Mouse (Mus musculus): ENCODE results near the gene Endod1. TPM values are rescaled to one million over a fixed set of nuclear protein-coding genes. Genes with fewer than 3 reads are reported as not detected.

Gene Endod1
- total RNA-seq, 4 experiments from 2014 or later, result 72.9 to 94.9 (median 82.4) TPM

DNA sequence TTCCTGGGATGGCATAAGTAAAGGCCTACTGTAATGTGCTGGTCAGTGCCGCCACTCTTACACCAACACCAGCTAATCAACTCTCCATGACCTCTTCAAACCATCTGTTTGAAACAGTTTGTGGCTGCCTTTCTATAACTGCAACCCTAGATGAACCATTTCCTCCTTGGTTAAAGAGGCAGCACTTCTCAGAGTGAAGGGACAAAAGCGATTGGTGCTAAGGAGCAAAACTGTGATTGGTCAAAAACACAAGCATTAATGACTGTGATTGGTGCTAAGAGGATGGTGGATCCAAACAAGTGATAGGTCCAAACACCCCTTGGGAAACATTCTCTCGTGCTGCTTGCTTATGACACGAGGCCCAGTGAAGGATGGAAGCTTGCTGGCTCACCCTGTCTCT is 45.5 kb downstream of the Endod1 start:
- no peak for DNase-seq (ENCODE audit: low spot score in 2 of 2)

DNA sequence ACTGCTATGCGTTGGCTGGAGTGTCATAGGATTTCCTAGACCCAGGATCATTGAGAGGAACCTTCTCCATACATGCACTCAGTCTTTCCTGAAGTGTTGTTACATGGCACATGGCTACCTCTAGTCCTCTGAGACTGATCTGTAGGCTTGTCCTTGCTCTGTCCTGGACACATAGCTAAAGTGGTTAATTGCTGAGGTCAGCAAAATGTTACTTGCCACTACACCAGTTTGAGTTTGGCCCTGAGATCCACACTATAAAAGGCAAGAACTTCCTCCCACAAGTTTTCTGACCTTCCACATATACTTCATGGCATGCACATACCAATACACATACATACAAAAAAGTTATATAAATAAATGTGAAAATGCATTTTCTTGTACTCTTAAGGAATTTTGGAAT is 64.7 kb downstream of the Endod1 start:
- no peak for DNase-seq (ENCODE audit: low spot score in 2 of 2)

DNA sequence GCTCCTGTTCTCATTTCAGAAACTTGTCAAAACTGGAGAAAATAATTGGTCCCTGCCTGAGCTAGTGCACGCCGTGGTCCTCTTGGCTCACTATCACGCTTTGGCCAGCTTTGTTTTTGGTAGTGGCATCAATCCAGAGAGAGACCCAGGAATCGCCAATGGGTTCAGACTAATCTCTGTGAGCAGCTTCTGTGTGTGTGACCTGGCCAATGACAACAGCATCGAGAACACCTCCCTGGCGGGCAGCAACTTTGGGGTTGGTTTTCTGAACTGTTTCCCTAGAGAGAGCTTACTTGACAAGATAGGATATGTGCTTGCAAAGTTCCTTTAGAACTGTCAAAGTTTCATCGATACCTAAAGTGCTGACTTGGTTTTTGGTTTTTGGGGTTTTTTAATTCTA is 66.8 kb downstream of the Endod1 start:
- DNase-seq (ENCODE audit: low spot score in 2 of 2), result no peak

DNA sequence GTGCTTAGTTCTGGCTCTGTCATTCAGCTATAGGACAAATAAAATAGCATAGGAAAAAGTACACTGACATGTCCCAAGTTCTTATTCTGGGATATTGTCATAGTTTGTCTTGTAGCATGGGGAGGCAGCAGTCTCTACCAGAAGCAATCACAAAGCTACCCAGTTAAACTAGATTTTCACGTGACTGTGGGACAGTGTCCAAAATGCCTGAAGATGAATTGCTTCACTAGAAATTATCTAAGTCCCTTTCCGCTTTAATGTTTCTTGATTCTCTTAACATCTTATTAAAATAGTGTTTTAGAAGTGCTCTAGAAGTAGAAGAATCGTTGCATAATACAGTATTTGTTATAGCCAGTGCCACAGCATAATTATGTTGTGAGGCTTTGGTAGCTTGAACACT is 67.3 kb downstream of the Endod1 start:
- DNase-seq (ENCODE audit: low spot score in 2 of 2), result no peak

DNA sequence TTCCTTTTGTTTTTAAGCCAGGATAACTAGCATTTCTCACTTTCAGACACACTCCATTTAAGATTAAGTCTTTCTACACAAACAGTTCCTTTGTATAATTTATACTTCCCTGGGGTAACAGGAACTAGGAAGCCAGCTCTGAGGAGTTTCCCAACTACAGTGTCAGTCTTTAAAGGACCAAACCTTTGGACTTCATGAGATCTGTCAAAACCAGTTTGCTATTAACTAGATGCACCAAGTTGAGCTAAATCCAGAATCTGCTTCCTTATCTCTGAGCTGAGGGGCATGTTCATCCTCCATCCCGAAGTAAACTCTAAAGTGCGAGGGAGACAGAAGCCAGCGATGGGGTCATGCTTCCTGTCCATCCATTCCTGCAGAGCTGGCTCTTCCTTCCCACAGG is 74.0 kb downstream of the Endod1 start:
- no peak for DNase-seq (ENCODE audit: low spot score in 2 of 2)

DNA sequence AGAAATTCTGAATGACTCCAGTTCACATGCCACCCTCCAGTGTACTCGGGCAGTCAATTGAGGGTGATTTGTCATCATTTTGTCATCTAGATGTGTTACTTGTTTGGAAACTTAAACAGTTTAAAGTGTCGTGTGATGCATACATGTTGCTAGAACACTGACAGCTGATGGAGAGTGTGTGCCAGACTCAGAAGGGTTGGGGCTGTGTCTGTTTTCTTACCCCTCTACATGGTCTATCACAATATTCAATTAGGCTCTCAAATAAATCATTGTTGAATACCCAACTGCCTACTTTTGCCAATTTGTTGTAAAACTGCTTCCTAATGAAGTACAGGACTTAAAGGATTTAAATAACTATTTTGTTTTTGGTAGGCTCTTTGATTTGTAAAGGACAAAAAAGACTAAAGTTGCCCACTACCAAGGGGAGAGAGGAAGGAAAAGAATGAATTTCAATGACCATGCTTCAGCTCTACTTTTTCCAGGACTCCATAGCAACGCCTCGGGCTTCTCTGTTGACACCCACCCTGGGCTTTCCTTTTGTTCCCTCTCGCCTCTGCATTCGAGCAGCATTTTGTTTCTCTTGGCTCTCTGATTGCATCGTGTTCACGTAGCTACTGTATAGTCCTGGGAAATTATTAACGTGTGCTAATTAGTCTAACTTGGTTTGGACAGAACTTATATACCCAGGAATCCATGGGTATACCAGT is 76.9 kb downstream of the Endod1 start:
- no peak for DNase-seq (ENCODE audit: low spot score in 2 of 2)

Other genes starting within 250 kb of the Endod1 start
- gene Sesn3, start 106.4 kb downstream of the Endod1 start, total RNA-seq (2022), result 10 to 100 TPM; 57.5 to 84.9 (median 73.2) TPM
- 1 to 10 TPM; 1.3 to 2.1 (median 1.7) TPM for gene Kdm4d, start 119.0 kb upstream of the Endod1 start, total RNA-seq (2022)
- gene Cwc15, start 119.1 kb upstream of the Endod1 start, total RNA-seq (2022), result 10 to 100 TPM; 83.2 to 96.0 (median 88.5) TPM